Mouse (Mus musculus) ES-Bruce4 (cell line): Measurements from ENCODE around the gene Abcb10.

ENCODE experiments used
- CTCF ChIP-seq: IDR thresholded peaks from one replicate; pipeline ENCODE4 v1.8.1; 2011; ENCODE audit warnings: low read depth, low read length
- EP300 ChIP-seq: IDR thresholded peaks from 2 replicates; pipeline ENCODE4 v1.6.1; 2011; ENCODE audit warnings: low read depth, low read length; ENCODE audit not compliant: insufficient read depth
- POLR2A ChIP-seq: IDR thresholded peaks from one replicate; pipeline ENCODE4 v1.8.1; 2011; ENCODE audit warnings: low read length; ENCODE audit not compliant: insufficient read depth

DNA sequence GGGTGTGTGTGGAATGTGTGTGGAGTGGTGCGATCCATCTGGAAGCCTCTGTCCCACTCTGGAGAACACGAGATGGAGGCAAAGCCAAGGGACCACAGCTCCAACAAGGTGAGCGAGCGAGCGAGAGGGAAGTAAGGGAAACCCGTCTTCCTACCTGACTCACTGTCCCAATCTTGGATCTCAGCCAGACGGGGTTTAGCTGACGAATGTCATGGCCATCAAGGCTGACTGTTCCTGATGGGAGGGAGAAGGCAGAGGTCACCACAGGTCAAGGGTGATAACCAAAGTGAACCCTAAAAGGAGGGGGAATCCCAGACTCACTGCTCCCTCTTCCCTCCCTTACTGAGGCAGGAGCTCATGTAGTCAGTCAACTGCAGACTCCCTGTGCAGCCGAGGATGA is 22.9 kb downstream of the Abcb10 start:
- no peak for TF ChIP-seq CTCF
- TF ChIP-seq POLR2A: no peak
- TF ChIP-seq EP300: no peak
